Mouse (Mus musculus) liver, embryonic 11.5 days (tissue): Measurements from ENCODE around the gene Ccdc13. TPM values are rescaled to one million over a fixed set of nuclear protein-coding genes. Genes with fewer than 3 reads are reported as not detected.

Source experiments
- ATAC-seq: fragments of 200-750 bp; cut with Nextera tagmentation; replicated peaks from 2 replicates; pipeline ENCODE4 v1.8.0; 2017; ENCODE audit warnings: moderate number of reproducible peaks, mild to moderate bottlenecking, moderate TSS enrichment, moderate library complexity; ENCODE audit not compliant: low FRiP score
- DNase-seq: peaks from one replicate; pipeline ENCODE4 v3.0.0-alpha.2; 2017; ENCODE audit warnings: low spot score
- H3K27ac ChIP-seq: fragments of 300-500 bp; sonication (generic); 2 replicates; pipeline ENCODE4 v1.5.1; 2014; ENCODE audit warnings: mild to moderate bottlenecking, low read depth, low read length, control low read depth
- H3K27me3 ChIP-seq: fragments of 300-500 bp; sonication (generic); replicated peaks from 2 replicates; pipeline ENCODE4 v1.6.1; 2014; ENCODE audit warnings: low read length, mixed read lengths; ENCODE audit not compliant: control insufficient read depth, insufficient read depth
- H3K36me3 ChIP-seq: fragments of 300-500 bp; sonication (generic); 2 replicates; pipeline ENCODE4 v1.6.1; 2014; ENCODE audit warnings: mild to moderate bottlenecking, low read length, moderate library complexity, mixed read lengths; ENCODE audit not compliant: control insufficient read depth, insufficient read depth
- H3K4me1 ChIP-seq: fragments of 300-500 bp; sonication (generic); replicated peaks from 2 replicates; pipeline ENCODE4 v1.6.1; 2014; ENCODE audit warnings: low read length, mixed read lengths; ENCODE audit not compliant: control insufficient read depth, insufficient read depth
- H3K4me2 ChIP-seq: fragments of 300-500 bp; sonication (generic); 2 replicates; pipeline ENCODE4 v1.6.1; 2014; ENCODE audit warnings: mild to moderate bottlenecking, control low read depth, moderate library complexity
- H3K4me3 ChIP-seq: fragments of 300-500 bp; sonication (generic); 2 replicates; pipeline ENCODE4 v1.5.1; 2014; ENCODE audit warnings: low read depth, low read length, control low read depth
- H3K9ac ChIP-seq: fragments of 300-500 bp; sonication (generic); 2 replicates; pipeline ENCODE4 v1.6.1; 2014; ENCODE audit warnings: low read depth, low read length, control low read depth
- H3K9me3 ChIP-seq: fragments of 300-500 bp; sonication (generic); 2 replicates; pipeline ENCODE4 v1.6.1; 2016; ENCODE audit warnings: low read length, inconsistent platforms, mixed read lengths; ENCODE audit not compliant: control insufficient read depth
- WGBS: fragments of 180-500 bp; shearing (Covaris S2); extraction: QIAGEN DNeasy Blood & Tissue Kit; methylation state at CpG from one replicate; pipeline ENCODE4 v1.1.7; 2014; 5-methylcytosine and 5-hydroxymethylcytosine counted together
- polyA plus RNA-seq: library from polyadenylated mRNA; unstranded; fragments of >200 nt; fragmentation: Nextera tagmentation; extraction: Ambion mirVana; gene quantifications from 2 replicates; pipeline ENCODE4 v1.2.1, GENCODE M21; 2014

The Ccdc13 gene
- polyA plus RNA-seq, 1 experiment from 2014 or later: 0.49 TPM

DNA sequence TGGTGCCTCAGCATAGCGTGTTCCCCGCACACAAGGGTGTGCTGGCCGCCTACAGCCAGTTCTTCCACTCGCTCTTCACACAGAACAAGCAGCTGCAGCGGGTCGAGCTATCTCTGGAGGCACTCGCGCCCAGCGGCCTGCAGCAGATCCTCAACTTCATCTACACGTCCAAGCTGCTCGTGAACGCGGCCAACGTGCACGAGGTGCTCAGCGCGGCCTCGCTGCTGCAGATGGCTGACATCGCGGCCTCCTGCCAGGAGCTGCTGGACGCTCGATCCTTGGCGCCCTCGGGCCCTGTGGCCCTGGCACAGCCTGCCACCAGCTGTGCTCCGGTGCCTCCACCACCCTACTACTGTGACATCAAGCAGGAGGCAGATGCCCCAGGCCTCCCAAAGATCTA is 76.5 kb downstream of the Ccdc13 start:
- 86% methylated on average over 25 of the region's 25 CpGs for WGBS
- Histone ChIP-seq H3K4me2 (no peak overlapping the region), H3K36me3 (peaks cover 6% of the 10 kb centered on the region; the same call in 1 of the 2 replicates), H3K9me3 (no peaks in the 10 kb centered on the region), H3K27ac (no peak overlapping the region), H3K27me3 (peaks cover 32% of the 10 kb centered on the region), H3K4me3 (no peak overlapping the region), H3K9ac (no peak overlapping the region), H3K4me1 (peaks cover 12% of the 10 kb centered on the region)
- ATAC-seq (no peak), DNase-seq (no peak)

DNA sequence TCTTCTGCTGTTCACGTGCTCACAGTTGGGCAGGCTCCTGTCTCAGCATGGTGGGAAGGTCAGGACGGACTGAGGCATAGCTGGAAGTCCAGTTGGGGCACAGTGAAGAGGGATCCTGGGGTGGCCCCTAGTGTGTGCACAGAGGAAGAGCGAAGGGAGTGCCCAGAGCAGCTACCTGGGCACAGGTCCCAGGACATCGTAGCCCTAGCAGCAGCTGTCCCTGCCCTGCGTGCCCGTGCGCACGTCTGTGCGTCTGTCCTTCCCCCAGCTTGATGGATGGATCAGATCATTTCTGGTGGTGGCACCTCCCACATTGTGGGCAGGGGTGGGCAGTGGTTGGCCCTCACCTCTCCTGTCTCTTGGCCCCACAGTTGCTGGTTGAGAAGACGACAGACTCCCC is 77.0 kb downstream of the Ccdc13 start:
- H3K4me1 ChIP-seq: peaks cover 12% of the 10 kb centered on the region
- ATAC-seq (no peak), DNase-seq (no peak)
- no peak overlapping the region for H3K4me3 ChIP-seq
- H3K9ac ChIP-seq: no peak overlapping the region
- WGBS: 91% methylated on average over 10 of the region's 10 CpGs
- no peak overlapping the region for H3K27ac ChIP-seq
- no peak overlapping the region for H3K4me2 ChIP-seq
- peaks cover 32% of the 10 kb centered on the region for H3K27me3 ChIP-seq
- H3K9me3 ChIP-seq: no peaks in the 10 kb centered on the region
- H3K36me3 ChIP-seq: peaks cover 6% of the 10 kb centered on the region; the same call in 1 of the 2 replicates

GRCm38 (mm10) chr9:121761787-121762186 is 77.5 kb downstream of the Ccdc13 start:
- Histone ChIP-seq H3K4me2 (no peak overlapping the region), H3K4me3 (no peak overlapping the region), H3K4me1 (peaks cover 12% of the 10 kb centered on the region), H3K36me3 (peaks cover 7% of the 10 kb centered on the region; the same call in 1 of the 2 replicates), H3K27me3 (peaks cover 32% of the 10 kb centered on the region), H3K9me3 (no peaks in the 10 kb centered on the region), H3K9ac (no peak overlapping the region), H3K27ac (no peak overlapping the region)
- no peak for ATAC-seq
- 73% methylated on average over 8 of the region's 8 CpGs for WGBS
- no peak for DNase-seq

DNA sequence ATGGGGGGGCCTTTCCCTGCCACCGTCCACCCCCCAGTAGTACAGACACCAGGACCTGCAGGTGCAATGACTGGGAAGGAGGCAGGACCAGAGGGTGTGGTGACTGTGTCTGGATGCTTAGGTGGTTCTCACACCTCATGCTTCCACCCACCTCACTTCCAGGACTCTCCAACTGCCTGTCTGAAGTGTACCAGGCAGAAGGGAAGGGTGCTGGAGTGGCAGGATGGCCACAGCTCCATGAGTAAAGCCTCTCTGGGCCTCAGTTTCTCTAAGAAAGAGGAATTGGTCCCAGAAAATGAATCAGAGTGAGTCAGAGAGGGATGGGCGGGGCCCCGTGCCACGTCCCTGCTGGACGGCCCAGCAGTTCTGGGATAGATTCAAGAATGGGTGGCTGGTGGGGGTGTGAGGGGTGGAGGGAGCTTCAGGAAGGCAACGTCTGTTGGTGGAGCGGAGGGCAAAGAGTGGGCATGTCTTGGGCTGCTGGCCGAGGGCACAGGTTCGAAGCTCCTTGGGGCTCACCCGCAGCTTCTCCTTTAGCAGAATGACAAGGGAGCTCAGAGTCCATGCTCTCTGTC is 78.1 kb downstream of the Ccdc13 start:
- Histone ChIP-seq H3K4me2 (peak overlapping the region; percentile 94), H3K9ac (no peak overlapping the region), H3K4me3 (peak overlapping the region; percentile 73), H3K9me3 (no peaks in the 10 kb centered on the region), H3K27me3 (peaks cover 32% of the 10 kb centered on the region), H3K36me3 (peaks cover 9% of the 10 kb centered on the region; the same call in 1 of the 2 replicates), H3K27ac (no peak overlapping the region), H3K4me1 (peaks cover 12% of the 10 kb centered on the region)
- ATAC-seq: no peak
- no peak for DNase-seq
- WGBS: 69% methylated on average over 10 of the region's 10 CpGs

DNA sequence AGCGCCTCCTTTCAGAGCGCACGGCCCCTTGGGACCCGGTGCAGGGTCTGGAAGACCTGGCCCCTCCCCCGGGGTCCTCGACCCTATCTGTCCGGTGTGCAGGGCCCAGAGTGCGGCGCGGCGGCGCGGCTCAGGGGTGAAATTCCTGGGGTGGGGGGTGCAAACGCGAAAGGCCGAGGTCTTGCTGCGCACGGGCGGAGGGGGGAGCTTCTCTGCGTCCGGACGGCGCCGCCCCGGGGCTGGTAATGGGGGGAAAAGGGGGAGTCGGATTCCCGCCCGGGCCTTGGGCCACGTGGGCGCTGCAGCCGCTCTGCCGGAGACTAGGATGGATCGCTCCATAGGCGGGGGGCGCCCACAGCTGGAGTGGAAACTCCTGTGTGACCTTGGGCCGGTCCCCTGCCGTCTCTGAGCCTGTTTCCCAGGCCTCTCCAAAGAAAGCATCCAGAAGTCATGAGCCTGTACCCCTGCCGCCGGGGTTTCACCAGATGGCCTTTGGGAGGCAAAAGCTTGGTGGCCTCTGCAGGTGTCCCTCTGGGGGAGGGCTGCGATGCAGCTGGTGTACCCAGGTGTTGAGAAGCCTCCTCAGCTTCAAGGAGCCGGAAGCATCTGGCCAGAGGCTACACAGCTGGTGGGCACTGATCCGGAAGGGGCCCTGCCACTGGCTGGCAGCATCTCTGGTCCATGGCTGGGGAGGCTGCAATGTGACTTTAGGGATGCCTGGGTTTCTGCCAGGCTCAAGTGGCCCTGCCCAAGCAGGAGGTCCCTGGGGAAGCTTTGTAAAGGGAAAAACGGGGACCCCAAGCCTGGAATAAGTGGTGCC is 78.8 kb downstream of the Ccdc13 start:
- H3K9ac ChIP-seq: peak overlapping the region; percentile 74
- no peaks in the 10 kb centered on the region for H3K9me3 ChIP-seq
- DNase-seq: peak; percentile 67
- peak; percentile 34; the same call in 1 of the 2 replicates for ATAC-seq
- H3K4me2 ChIP-seq: peak overlapping the region; percentile 94
- H3K27ac ChIP-seq: peak overlapping the region; percentile 74
- H3K4me1 ChIP-seq: peaks cover 12% of the 10 kb centered on the region
- peaks cover 32% of the 10 kb centered on the region for H3K27me3 ChIP-seq
- H3K36me3 ChIP-seq: peaks cover 14% of the 10 kb centered on the region; the same call in 1 of the 2 replicates
- H3K4me3 ChIP-seq: peak overlapping the region; percentile 73
- 3% methylated on average over 43 of the region's 43 CpGs for WGBS

- peak within 1 kb of the TSS; percentile 94 for H3K4me2 ChIP-seq
- peaks cover 24% of the 10 kb centered on the region for H3K36me3 ChIP-seq
- peaks cover 12% of the 10 kb centered on the region for H3K4me1 ChIP-seq
- no peaks in the 10 kb centered on the region for H3K9me3 ChIP-seq
- H3K4me3 ChIP-seq: peak within 1 kb of the TSS; percentile 73
- H3K9ac ChIP-seq: peak within 1 kb of the TSS; percentile 74
- H3K27ac ChIP-seq: peak within 1 kb of the TSS; percentile 74
- under 1% methylated on average over 76 of the region's 97 CpGs for WGBS
- peaks cover 32% of the 10 kb centered on the region for H3K27me3 ChIP-seq
- peak; percentile 74 for DNase-seq
- peak; percentile 59 for ATAC-seq
These were observed 79.9 kb downstream of the Ccdc13 start, which contains the start of gene Zfp651 for GRCm38 (mm10) chr9:121759091-121760081. TSS of gene Zfp651 (plus strand) at chr9:121759330.

DNA sequence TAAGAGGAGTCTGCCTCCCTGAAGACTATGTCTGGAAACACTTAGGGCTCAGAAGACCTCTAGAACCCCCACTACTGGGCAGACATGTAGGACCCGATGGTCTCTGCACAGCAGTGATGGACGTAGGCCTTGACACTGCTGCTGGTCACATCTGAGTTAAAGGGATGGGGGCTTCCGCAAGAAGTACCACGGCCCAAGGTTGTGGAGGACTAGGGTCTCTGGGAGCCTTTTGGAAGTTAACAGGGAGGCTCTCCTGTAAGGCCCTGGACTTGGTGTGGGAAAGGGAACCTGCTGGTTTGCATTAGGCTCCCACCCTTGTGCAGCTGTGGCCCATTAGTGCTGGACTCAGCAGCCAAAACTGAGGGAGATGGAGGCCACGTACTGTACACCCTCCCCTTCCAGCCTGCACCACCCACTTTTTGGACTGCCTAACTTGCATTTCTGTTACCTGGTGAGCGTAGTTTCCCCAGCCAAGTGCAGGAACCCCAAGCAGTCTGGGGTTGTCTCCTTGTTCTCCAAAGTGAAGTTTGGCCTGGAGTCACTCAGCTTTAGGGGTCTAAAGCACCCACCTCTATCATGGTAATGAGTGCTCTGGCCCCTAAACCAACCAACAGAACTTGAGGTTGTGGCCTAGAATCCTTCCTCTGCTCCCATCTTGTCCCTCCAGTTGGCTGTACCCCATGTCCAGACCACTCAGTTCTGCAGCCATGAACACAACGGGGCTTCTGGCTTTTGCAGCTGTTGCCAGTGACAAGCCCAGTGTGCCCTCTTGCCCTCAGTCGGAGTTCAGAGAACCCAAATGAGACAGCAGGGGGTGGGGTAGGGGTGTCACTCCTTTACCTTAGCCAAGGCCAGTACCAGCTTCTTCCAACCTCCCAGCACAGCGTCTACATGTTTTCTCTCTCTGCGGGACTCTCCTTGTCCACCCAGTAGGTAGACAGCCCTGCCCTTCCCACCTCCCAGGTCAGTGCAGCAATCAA is 81.1 kb downstream of the Ccdc13 start:
- Histone ChIP-seq H3K27me3 (peaks cover 32% of the 10 kb centered on the region), H3K9me3 (no peaks in the 10 kb centered on the region), H3K4me1 (peaks cover 12% of the 10 kb centered on the region), H3K9ac (peak overlapping the region; percentile 74; the same call in 1 of the 2 replicates), H3K36me3 (peaks cover 28% of the 10 kb centered on the region), H3K27ac (no peak overlapping the region), H3K4me3 (peak overlapping the region; percentile 73; the same call in 1 of the 2 replicates), H3K4me2 (peak overlapping the region; percentile 94)
- no peak for ATAC-seq
- no peak for DNase-seq
- 55% methylated on average over 10 of the region's 10 CpGs for WGBS
